Mouse (Mus musculus) heart, adult 2 months (tissue): Measurements from ENCODE around the gene Epb41l4b. TPM values are rescaled to one million over a fixed set of nuclear protein-coding genes. Genes with fewer than 3 reads are reported as not detected.

Experiments
- DNase-seq, 2 experiments: peaks; one replicate each; pipeline ENCODE4 v3.0.0; 2021
- H3K27ac ChIP-seq: fragments of 200-600 bp; 2 replicates; pipeline ENCODE4 v1.8.1; 2022
- H3K27me3 ChIP-seq: fragments of 200-500 bp; 2 replicates; pipeline ENCODE4 v1.6.1; 2012; ENCODE audit warnings: mild to moderate bottlenecking, low read length, inconsistent platforms, mixed read lengths; ENCODE audit not compliant: control insufficient read depth, insufficient read depth
- H3K36me3 ChIP-seq: fragments of 200-500 bp; 2 replicates; pipeline ENCODE4 v1.6.1; 2012; ENCODE audit warnings: low read length, inconsistent platforms; ENCODE audit not compliant: control insufficient read depth, insufficient read depth
- H3K4me1 ChIP-seq: fragments of 200-500 bp; 2 replicates; pipeline ENCODE4 v1.6.1; 2011; ENCODE audit warnings: low read length; ENCODE audit not compliant: control insufficient read depth, insufficient read depth
- H3K4me3 ChIP-seq: fragments of 200-600 bp; 2 replicates; pipeline ENCODE4 v1.8.1; 2022
- H3K79me2 ChIP-seq: fragments of 200-500 bp; replicated peaks from 2 replicates; pipeline ENCODE4 v1.6.1; 2012; ENCODE audit warnings: mild to moderate bottlenecking, inconsistent platforms, low read length, moderate library complexity, mixed read lengths; ENCODE audit not compliant: control insufficient read depth, insufficient read depth
- H3K9ac ChIP-seq: fragments of 200-500 bp; 2 replicates; pipeline ENCODE4 v1.6.1; 2012; ENCODE audit warnings: low read depth, mild to moderate bottlenecking, control low read depth, inconsistent platforms, low read length, mixed read lengths
- CTCF ChIP-seq: fragments of 200-600 bp; IDR thresholded peaks from 2 replicates; pipeline ENCODE4 v1.8.1; 2022; ENCODE audit warnings: antibody characterized with exemption, mild to moderate bottlenecking, moderate library complexity
- EP300 ChIP-seq: fragments of 200-500 bp; IDR thresholded peaks from 2 replicates; pipeline ENCODE4 v1.6.1; 2011; ENCODE audit warnings: low read depth, low read length, control low read depth; ENCODE audit not compliant: insufficient read depth
- POLR2A ChIP-seq: fragments of 200-500 bp; IDR thresholded peaks from 2 replicates; pipeline ENCODE4 v1.6.1; 2011; ENCODE audit warnings: mild to moderate bottlenecking, low read depth, low read length, control low read depth; ENCODE audit not compliant: insufficient read depth
- WGBS: fragments of 180-500 bp; shearing (Covaris S2); methylation state at CpG from one replicate; pipeline ENCODE4 v1.1.7; 2018; 5-methylcytosine and 5-hydroxymethylcytosine counted together
- intact Hi-C: fragments of 180-260 bp; cut with DNase I; formaldehyde crosslinking; loops from one replicate; pipeline ENCODE4 v1.15.1; 2025
- polyA plus RNA-seq: library from polyadenylated mRNA; depleted of rRNA; stranded (reverse); fragments of >200 nt; gene quantifications from 2 replicates; pipeline ENCODE4 v1.2.3, GENCODE M21; 2012
- total RNA-seq, 2 experiments: library from RNA; stranded (reverse); gene quantifications; 2 replicates each; pipeline ENCODE4 v1.2.3; 2021

The Epb41l4b gene
- total and polyA plus RNA-seq, 3 experiments, result 1.9 to 3.0 (median 2.6) TPM

DNA sequence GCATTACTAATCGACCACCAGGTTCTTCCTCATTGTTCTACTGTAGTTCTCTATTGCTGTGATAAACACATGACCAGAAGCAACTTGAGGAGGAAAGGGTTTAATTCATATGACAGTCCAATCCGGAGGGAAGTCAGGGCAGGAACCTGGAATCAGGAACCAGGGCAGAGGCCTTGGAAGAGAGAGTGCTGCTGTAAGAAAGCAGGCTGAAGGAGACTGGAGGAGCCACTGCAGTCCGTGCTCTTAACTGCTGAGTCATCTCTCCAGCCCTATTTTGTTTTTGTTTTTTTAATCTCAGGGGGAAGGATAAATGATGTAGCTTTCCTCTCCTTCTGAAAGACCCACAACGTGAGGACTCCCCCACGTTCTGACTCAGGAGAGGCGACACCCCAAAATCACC lies 190.0 kb downstream of the Epb41l4b start:
- no peaks in the 10 kb centered on the region for H3K36me3 ChIP-seq
- DNase-seq, result no peak
- no peaks in the 10 kb centered on the region for H3K79me2 ChIP-seq
- H3K27me3 ChIP-seq, result no peaks in the 10 kb centered on the region
- intact Hi-C loops, result no loop called here
- no peak overlapping the region for H3K4me3 ChIP-seq
- 63% methylated on average over 6 of the region's 6 CpGs for WGBS
- H3K9ac ChIP-seq, result no peak overlapping the region
- peaks cover 3% of the 10 kb centered on the region for H3K4me1 ChIP-seq
- TF ChIP-seq CTCF (no peak), POLR2A (no peak), EP300 (no peak)
- H3K27ac ChIP-seq, result no peak overlapping the region

DNA sequence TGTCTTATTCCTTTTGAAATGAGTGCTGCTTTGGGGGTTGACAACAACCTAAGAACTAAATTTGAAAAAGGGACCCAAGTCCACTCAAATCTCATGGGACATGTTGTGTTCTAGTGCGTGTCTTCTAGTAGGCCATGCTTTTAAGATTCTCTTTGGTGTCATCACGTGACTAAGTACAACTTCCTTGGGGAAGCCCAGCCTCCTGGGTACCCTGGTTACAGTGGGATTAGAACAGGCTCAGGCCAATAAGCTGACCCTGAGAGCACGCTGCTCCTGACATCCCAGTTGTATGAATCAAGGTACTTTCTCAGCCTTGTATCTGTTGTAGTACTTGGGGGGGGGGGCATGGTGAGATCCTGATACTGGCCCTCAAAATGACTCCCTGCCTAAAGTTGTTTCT lies 191.5 kb downstream of the Epb41l4b start:
- Histone ChIP-seq H3K27me3 (no peaks in the 10 kb centered on the region), H3K9ac (no peak overlapping the region), H3K27ac (no peak overlapping the region), H3K4me3 (no peak overlapping the region), H3K79me2 (no peaks in the 10 kb centered on the region), H3K36me3 (no peaks in the 10 kb centered on the region), H3K4me1 (peaks cover 3% of the 10 kb centered on the region)
- TF ChIP-seq EP300 (no peak), POLR2A (no peak), CTCF (no peak)
- no peak for DNase-seq
- WGBS, result 87% methylated on average over 3 of the region's 3 CpGs
- intact Hi-C loops, result no loop called here

DNA sequence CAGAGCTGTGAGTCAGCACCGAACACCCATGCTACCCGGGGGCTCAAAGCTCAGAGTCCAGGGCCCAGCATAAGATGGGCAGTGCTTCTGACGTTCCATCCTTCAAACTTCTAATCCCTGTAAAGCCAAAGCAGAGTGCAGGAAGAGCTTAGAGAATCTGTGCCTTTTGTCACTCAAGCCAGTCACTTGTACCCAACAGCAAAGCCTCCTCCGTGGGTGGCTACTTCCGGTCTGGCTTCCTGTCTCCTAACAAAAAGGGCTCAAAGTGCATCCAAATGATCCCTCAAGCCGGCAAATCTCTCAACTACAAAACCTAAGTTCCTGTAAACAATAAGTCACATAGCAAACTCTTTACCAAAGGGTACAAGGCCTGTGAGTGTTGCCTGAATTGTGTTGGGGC lies 193.7 kb downstream of the Epb41l4b start:
- TF ChIP-seq EP300 (0 out of 2 replicates have a peak, but pooled peaks have one; percentile 57), CTCF (no peak)
- Histone ChIP-seq H3K4me1 (peaks cover 6% of the 10 kb centered on the region), H3K4me3 (no peak overlapping the region), H3K79me2 (0 out of 2 replicates have a peak, but pooled peaks cover 1% of the 10 kb centered on the region), H3K27me3 (no peaks in the 10 kb centered on the region), H3K9ac (no peak overlapping the region), H3K27ac (peak overlapping the region; percentile 65), H3K36me3 (peaks cover 4% of the 10 kb centered on the region; the same call in 1 of the 2 replicates)
- no peak for DNase-seq
- WGBS, result 38% methylated on average over 6 of the region's 6 CpGs
- intact Hi-C loops, result loop anchor here (5.0 kb wide), 1 partner anchor 82 kb away; the partner anchor contains the start of gene Ctnnal1

GRCm38 (mm10) chr4:56946641-56947640 lies 196.3 kb downstream of the Epb41l4b start, which contains the start of gene Tmem245:
Gene Tmem245, minus strand, starts transcription at chr4:56947437.
- peaks cover 6% of the 10 kb centered on the region; the same call in 1 of the 2 replicates for H3K79me2 ChIP-seq
- peak within 1 kb of the TSS; percentile 87 for H3K9ac ChIP-seq
- H3K27ac ChIP-seq, result peak within 1 kb of the TSS; percentile 97
- H3K36me3 ChIP-seq, result peaks cover 20% of the 10 kb centered on the region
- no peaks in the 10 kb centered on the region for H3K27me3 ChIP-seq
- under 1% methylated on average over 107 of the region's 107 CpGs for WGBS
- H3K4me1 ChIP-seq, result peaks cover 21% of the 10 kb centered on the region
- TF ChIP-seq POLR2A, result peak; percentile 54
- peak; percentile 16 for TF ChIP-seq CTCF
- 0 out of 2 replicates have a peak, but pooled peaks have one; percentile 25 for TF ChIP-seq EP300
- peak within 1 kb of the TSS; percentile 96 for H3K4me3 ChIP-seq
- intact Hi-C loops, result loop anchor here (5.0 kb wide), 1 partner anchor 80 kb away; the partner anchor contains the start of gene Ctnnal1
- peak; percentile 95 to 96 for DNase-seq

DNA sequence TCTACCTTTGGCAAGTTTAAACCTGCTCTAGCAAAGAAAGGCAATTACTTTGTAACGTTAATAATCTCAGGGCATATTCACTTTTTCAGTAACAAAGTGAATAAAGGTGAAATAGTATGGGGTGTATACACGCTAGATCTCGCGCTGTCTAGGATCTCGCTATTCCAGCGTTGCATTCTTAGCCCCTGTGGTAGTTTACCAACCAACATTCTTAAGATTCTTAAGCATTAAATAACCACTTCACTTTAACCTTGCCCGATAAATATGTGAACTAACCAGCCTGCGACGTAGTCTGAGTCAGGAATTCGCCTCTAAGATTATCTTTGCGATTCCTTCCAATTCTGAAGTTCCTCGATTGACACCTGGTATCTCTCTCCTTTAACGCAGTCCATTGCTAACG lies 197.1 kb downstream of the Epb41l4b start:
- no peak for TF ChIP-seq CTCF
- TF ChIP-seq POLR2A, result no peak
- no peak for TF ChIP-seq EP300
- H3K4me3 ChIP-seq, result peak overlapping the region; percentile 96
- peaks cover 6% of the 10 kb centered on the region; the same call in 1 of the 2 replicates for H3K79me2 ChIP-seq
- H3K36me3 ChIP-seq, result peaks cover 23% of the 10 kb centered on the region
- H3K27me3 ChIP-seq, result no peaks in the 10 kb centered on the region
- peaks cover 21% of the 10 kb centered on the region for H3K4me1 ChIP-seq
- peak overlapping the region; percentile 97 for H3K27ac ChIP-seq
- intact Hi-C loops, result loop anchor here (5.0 kb wide), 1 partner anchor 79 kb away; the partner anchor contains the start of gene Ctnnal1
- peak overlapping the region; percentile 87 for H3K9ac ChIP-seq
- DNase-seq, result no peak
- WGBS, result 1% methylated on average over 14 of the region's 14 CpGs

GRCm38 (mm10) chr4:56944286-56944685 lies 199.0 kb downstream of the Epb41l4b start:
- TF ChIP-seq EP300 (peak; percentile 23; the same call in 1 of the 2 replicates), POLR2A (peak; percentile 48; the same call in 1 of the 2 replicates), CTCF (peak; percentile 42)
- Histone ChIP-seq H3K27me3 (no peaks in the 10 kb centered on the region), H3K4me1 (peaks cover 20% of the 10 kb centered on the region), H3K79me2 (peaks cover 6% of the 10 kb centered on the region), H3K4me3 (no peak overlapping the region), H3K9ac (peak overlapping the region; percentile 0; the same call in 1 of the 2 replicates), H3K27ac (peak overlapping the region; percentile 97), H3K36me3 (peaks cover 27% of the 10 kb centered on the region)
- 19% methylated on average over 4 of the region's 4 CpGs for WGBS
- peak; percentile 33 to 56 for DNase-seq
- intact Hi-C loops, result no loop called here
